Mouse (Mus musculus) heart, adult 10 weeks (tissue): ENCODE measurements around the gene Inpp1. TPM values are rescaled to one million over a fixed set of nuclear protein-coding genes. Genes with fewer than 3 reads are reported as not detected.

Experiments
- polyA plus RNA-seq: library from polyadenylated mRNA; stranded (reverse); fragments of 350-450 nt; fragmentation: Illumina TruSeq; extraction: RNeasy Lipid Tissue Mini Kit (QIAGEN cat#74804); gene quantifications from one replicate; pipeline ENCODE4 v1.2.3, GENCODE M21; 2014; ENCODE audit warnings: low read depth, low replicate concordance

Gene Inpp1
- 13.4 TPM for polyA plus RNA-seq

DNA sequence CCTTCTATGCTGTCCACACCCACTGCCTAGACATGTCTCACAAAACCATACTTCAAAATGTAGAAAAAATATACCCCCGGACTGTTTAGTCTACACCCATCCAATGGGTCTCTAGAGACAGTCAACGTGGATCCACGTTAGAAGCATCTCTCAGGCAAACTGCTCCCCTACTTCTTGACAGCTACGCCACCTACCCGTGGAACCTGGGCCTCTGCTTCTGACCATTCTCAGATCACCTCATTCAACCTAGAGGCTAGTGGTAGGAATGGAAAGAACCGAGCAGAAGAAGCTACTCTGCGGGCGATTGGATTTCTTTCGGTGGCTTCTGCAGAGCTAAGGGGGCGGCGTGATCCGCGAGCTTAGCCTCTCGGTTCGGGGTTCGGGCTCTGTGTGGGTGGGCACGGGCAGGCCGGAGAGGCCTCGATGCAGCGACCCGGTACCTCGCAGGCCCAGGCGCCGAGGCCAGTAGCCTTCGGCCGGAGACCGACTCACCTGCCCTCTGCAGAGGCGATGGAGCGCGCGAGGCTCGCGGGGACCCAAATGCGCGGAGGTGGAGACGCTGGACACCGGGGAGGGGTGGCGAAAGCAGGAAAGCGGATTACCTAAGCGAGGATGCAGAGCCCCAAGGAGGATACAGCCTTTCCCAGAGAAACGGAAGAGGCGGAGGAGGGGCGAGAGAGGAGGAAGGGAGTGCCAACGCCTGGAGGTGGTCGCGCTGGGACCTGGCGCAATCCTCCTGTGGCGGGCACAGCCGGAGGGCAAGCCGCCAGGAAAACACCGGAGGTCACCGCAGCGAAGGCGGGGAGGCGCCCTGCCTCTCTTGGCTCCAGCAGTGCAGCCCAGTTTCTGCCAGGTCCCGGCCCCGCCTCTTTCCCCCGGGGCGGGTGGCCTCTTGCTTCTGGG is at the start of gene Inpp1:
Gene Inpp1 (minus strand): TSS at position 779 of the 903 bp plus-strand sequence.

DNA sequence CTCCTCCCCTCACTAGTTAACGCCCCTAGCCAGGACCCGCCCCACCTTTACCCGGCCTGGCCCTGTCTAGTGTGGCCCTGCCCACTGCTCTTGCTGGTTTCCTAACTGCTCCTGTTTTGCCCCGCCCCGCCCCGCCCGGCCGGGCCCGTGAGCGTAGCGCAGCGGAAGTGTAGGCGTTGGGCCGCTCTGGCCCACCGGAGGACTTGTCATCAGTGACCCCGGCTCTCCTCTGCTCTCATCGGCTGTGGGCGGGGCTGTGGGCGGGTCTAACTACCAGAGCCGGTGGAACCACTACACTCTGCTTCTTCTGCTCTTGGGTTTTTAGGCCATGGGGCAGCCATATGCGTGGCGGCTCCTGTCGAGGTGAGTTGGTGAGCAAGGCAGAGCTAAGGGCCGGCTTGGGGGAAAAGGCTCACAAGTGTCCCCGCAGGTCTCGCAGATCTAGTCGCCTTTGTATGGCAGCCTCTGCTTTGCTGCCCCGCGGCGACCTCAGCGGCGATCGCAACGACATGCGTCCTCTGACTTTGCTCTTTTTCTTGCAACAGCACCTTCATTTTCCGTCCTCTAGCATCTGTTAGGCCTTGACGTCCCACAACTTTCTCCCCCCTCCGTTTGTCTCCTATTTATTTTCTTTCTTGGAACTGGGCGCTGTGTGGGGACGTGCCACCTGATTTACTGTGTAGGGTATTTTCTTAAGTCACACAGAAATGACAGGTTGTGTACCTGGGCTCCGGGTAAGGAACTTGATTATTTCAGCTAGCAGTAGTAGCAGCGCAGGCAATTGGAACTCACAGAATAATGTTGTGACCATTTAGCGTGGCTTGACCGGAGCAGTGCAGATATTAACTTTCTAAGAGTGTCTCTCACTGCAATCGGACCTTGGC is 27.5 kb upstream of the Inpp1 start, which contains the start of gene Hibch:
Gene Hibch (plus strand): TSS at position 148 of the 884 bp plus-strand sequence.

Other genes with a start within 250 kb of the Inpp1 start
- gene Nemp2, start 187.0 kb downstream of the Inpp1 start, polyA plus RNA-seq = 1.8 TPM
- 14.7 TPM for gene Mfsd6, start 90.2 kb downstream of the Inpp1 start, polyA plus RNA-seq
- gene Hibch, start 27.2 kb upstream of the Inpp1 start, polyA plus RNA-seq = 116 TPM
- 1.2 TPM for gene 1700019D03Rik, start 202.5 kb upstream of the Inpp1 start, polyA plus RNA-seq
- gene Mstn, start 244.0 kb upstream of the Inpp1 start, polyA plus RNA-seq = 0.37 TPM